Comparison of ENCODE assay signal across 10 mouse cellular contexts in genomic region chr7:4508062-4508738, GRCm38 (mm10). TPM values are rescaled to one million over a fixed set of nuclear protein-coding genes. Genes with fewer than 3 reads are reported as not detected.
DNase-seq lines count a peak whose midpoint lies in the region; ATAC-seq and TF ChIP-seq lines count a peak whose summit lies in the region.
"Had no signal": no experiment of that assay in that cellular context is flagged by ENCODE, and none has a peak within 500 bp of the region (broad histone marks: within the 10 kb centered on the region; RNA-seq: fewer than 3 reads in every experiment).

No protein-coding gene starts in this region.

- ATAC-seq in forebrain, postnatal 0 days, result no peak
- ATAC-seq in forebrain, embryonic 13.5 days, result no peak
- ATAC-seq in kidney, postnatal 0 days (replicated peaks; ENCODE audit: low FRiP score, low read depth), result no peak

- H3K27me3 ChIP-seq in forebrain, postnatal 0 days (ENCODE audit: insufficient read depth, low read length), result no peaks in the 10 kb centered on the region
- no peaks in the 10 kb centered on the region for H3K27me3 ChIP-seq in forebrain, embryonic 13.5 days
- no peaks in the 10 kb centered on the region for H3K27me3 ChIP-seq in kidney, postnatal 0 days (ENCODE audit: insufficient read depth, low read length)
- H3K27me3 ChIP-seq: liver, embryonic 15.5 days had no signal

- 78% methylated on average over 20 of the region's 32 CpGs for WGBS in forebrain, postnatal 0 days
- WGBS in forebrain, embryonic 13.5 days, result 71% methylated on average over 30 of the region's 32 CpGs
- 82% methylated on average over 17 of the region's 32 CpGs for WGBS in kidney, postnatal 0 days

- peak; percentile 47 for TF ChIP-seq CTCF in forebrain, postnatal 0 days (IDR thresholded peaks at IDR 0.05; ENCODE audit: low read depth)
- TF ChIP-seq CTCF in kidney, postnatal 0 days (IDR thresholded peaks at IDR 0.05; ENCODE audit: low read depth), result peak; percentile 39; the same call in 1 of the 2 replicates
- TF ChIP-seq CTCF in brain, embryonic 14.5 days (IDR thresholded peaks at IDR 0.05; ENCODE audit: borderline replicate concordance, extremely low read depth, insufficient read depth, insufficient read length), result peak; percentile 41; the same call in 1 of the 2 replicates

- H3K4me3 ChIP-seq in forebrain, postnatal 0 days (ENCODE audit: low read depth, low read length), result no peak overlapping the region
- H3K4me3 ChIP-seq in forebrain, embryonic 13.5 days, result no peak overlapping the region
- no peak overlapping the region for H3K4me3 ChIP-seq in kidney, postnatal 0 days (replicated peaks; ENCODE audit: low read depth, low read length)
- H3K4me3 ChIP-seq: liver, embryonic 15.5 days had no signal

- H3K9ac ChIP-seq in forebrain, postnatal 0 days, result no peak overlapping the region
- H3K9ac ChIP-seq in forebrain, embryonic 13.5 days, result no peak overlapping the region
- no peak overlapping the region for H3K9ac ChIP-seq in kidney, postnatal 0 days (ENCODE audit: low read depth, low read length)
- H3K9ac ChIP-seq: liver, embryonic 15.5 days had no signal

- no peaks in the 10 kb centered on the region for H3K9me3 ChIP-seq in forebrain, postnatal 0 days (ENCODE audit: low read length)
- no peaks in the 10 kb centered on the region for H3K9me3 ChIP-seq in forebrain, embryonic 13.5 days (replicated peaks)
- no peaks in the 10 kb centered on the region for H3K9me3 ChIP-seq in kidney, postnatal 0 days (replicated peaks; ENCODE audit: low read length)
- H3K9me3 ChIP-seq: liver, embryonic 15.5 days had no signal

- DNase-seq in forebrain, postnatal 0 days, result no peak
- DNase-seq in kidney, postnatal 0 days (ENCODE audit: low spot score), result no peak
- no peak for DNase-seq in kidney, postnatal 36 days
- DNase-seq in A20 (ENCODE audit: low read depth, low spot score), result peak; percentile 49
- no peak for DNase-seq in brain, embryonic 14.5 days (ENCODE audit: low read depth)
- DNase-seq in cerebellum, postnatal 4 days (ENCODE audit: low spot score in 2 of 2), result no peak
- DNase-seq in cerebellum, postnatal 14 days, result no peak
- DNase-seq: cerebellum, adult 18-20 months had no signal

- H3K4me1 ChIP-seq in forebrain, postnatal 0 days (ENCODE audit: insufficient read depth), result no peaks in the 10 kb centered on the region
- peaks cover 9% of the 10 kb centered on the region; the same call in 1 of the 2 replicates for H3K4me1 ChIP-seq in forebrain, embryonic 13.5 days
- H3K4me1 ChIP-seq in kidney, postnatal 0 days (replicated peaks; ENCODE audit: insufficient read depth, low read length), result no peaks in the 10 kb centered on the region

- no peaks in the 10 kb centered on the region for H3K36me3 ChIP-seq in forebrain, postnatal 0 days (ENCODE audit: insufficient read depth)
- H3K36me3 ChIP-seq in forebrain, embryonic 13.5 days (ENCODE audit: poor library complexity, severe bottlenecking), result no peaks in the 10 kb centered on the region
- no peaks in the 10 kb centered on the region for H3K36me3 ChIP-seq in kidney, postnatal 0 days (ENCODE audit: insufficient read depth, low read length)
- H3K36me3 ChIP-seq: liver, embryonic 15.5 days had no signal

- H3K4me2 ChIP-seq in forebrain, postnatal 0 days (ENCODE audit: low read depth), result no peak overlapping the region
- H3K4me2 ChIP-seq in forebrain, embryonic 13.5 days, result no peak overlapping the region
- H3K4me2 ChIP-seq in kidney, postnatal 0 days (ENCODE audit: low read length), result no peak overlapping the region
- H3K4me2 ChIP-seq: liver, embryonic 15.5 days had no signal

- H3K27ac ChIP-seq in forebrain, postnatal 0 days (ENCODE audit: low read depth, low read length), result no peak overlapping the region
- H3K27ac ChIP-seq in forebrain, embryonic 13.5 days, result no peak overlapping the region
- H3K27ac ChIP-seq in kidney, postnatal 0 days, result no peak overlapping the region
- H3K27ac ChIP-seq: liver, embryonic 15.5 days had no signal

- TF ChIP-seq POLR2A in brain, embryonic 14.5 days (IDR thresholded peaks at IDR 0.05; ENCODE audit: borderline replicate concordance, extremely low read depth, insufficient read depth, insufficient read length, poor library complexity, severe bottlenecking), result no peak

RNA-seq across cellular contexts. Expression of gene Ppp1r12c, which starts 6.7 kb away (rescaled TPM):
- total RNA-seq in forebrain, postnatal 0 days (2014; rRNA removed), result 94.2 and 100 TPM in 2 replicates
- 27.8 and 35.1 TPM in 2 replicates for polyA plus RNA-seq in forebrain, postnatal 0 days (2015; fragmentation: Nextera tagmentation; extraction: Ambion mirVana)
- polyA plus RNA-seq in forebrain, embryonic 13.5 days (2015; fragmentation: Nextera tagmentation; extraction: Ambion mirVana), result 33.8 and 36.8 TPM in 2 replicates
- polyA plus RNA-seq in kidney, postnatal 0 days (2015; fragmentation: Nextera tagmentation; extraction: Ambion mirVana), result 31.3 and 33.8 TPM in 2 replicates
- polyA plus RNA-seq in brain, embryonic 14.5 days (2012; rRNA removed), result 61.5 and 104 TPM in 2 replicates

RNA-seq across cellular contexts. Expression of gene Tnnt1, which starts 8.0 kb away (rescaled TPM):
- total RNA-seq in forebrain, postnatal 0 days (2014; rRNA removed), result 0.77 and 2.9 TPM in 2 replicates
- polyA plus RNA-seq in forebrain, postnatal 0 days (2015; fragmentation: Nextera tagmentation; extraction: Ambion mirVana), result 3.4 and 3.9 TPM in 2 replicates
- 3.9 and 5.7 TPM in 2 replicates for polyA plus RNA-seq in forebrain, embryonic 13.5 days (2015; fragmentation: Nextera tagmentation; extraction: Ambion mirVana)
- 10.8 and 15.2 TPM in 2 replicates for polyA plus RNA-seq in kidney, postnatal 0 days (2015; fragmentation: Nextera tagmentation; extraction: Ambion mirVana)
- 3.3 and 3.9 TPM in 2 replicates for polyA plus RNA-seq in brain, embryonic 14.5 days (2012; rRNA removed)

RNA-seq across cellular contexts. Expression of gene Tnni3, which starts 15.8 kb away (rescaled TPM):
- 0.62 and 3.6 TPM in 2 replicates for total RNA-seq in forebrain, postnatal 0 days (2014; rRNA removed)
- 0.89 and 1.2 TPM in 2 replicates for polyA plus RNA-seq in forebrain, postnatal 0 days (2015; fragmentation: Nextera tagmentation; extraction: Ambion mirVana)
- polyA plus RNA-seq in forebrain, embryonic 13.5 days (2015; fragmentation: Nextera tagmentation; extraction: Ambion mirVana), result 0.89 and 4.9 TPM in 2 replicates
- 5.6 and 6.3 TPM in 2 replicates for polyA plus RNA-seq in kidney, postnatal 0 days (2015; fragmentation: Nextera tagmentation; extraction: Ambion mirVana)
- polyA plus RNA-seq in brain, embryonic 14.5 days (2012; rRNA removed), result 4.2 and 4.3 TPM in 2 replicates

RNA-seq across cellular contexts. Expression of gene Dnaaf3, which starts 24.1 kb away (rescaled TPM):
- total RNA-seq in forebrain, postnatal 0 days (2014; rRNA removed), result 0.62 and 2.2 TPM in 2 replicates
- 1.3 and 2.0 TPM in 2 replicates for polyA plus RNA-seq in forebrain, postnatal 0 days (2015; fragmentation: Nextera tagmentation; extraction: Ambion mirVana)
- 1.4 and 2.0 TPM in 2 replicates for polyA plus RNA-seq in forebrain, embryonic 13.5 days (2015; fragmentation: Nextera tagmentation; extraction: Ambion mirVana)
- 2.0 and 2.5 TPM in 2 replicates for polyA plus RNA-seq in kidney, postnatal 0 days (2015; fragmentation: Nextera tagmentation; extraction: Ambion mirVana)
- polyA plus RNA-seq in brain, embryonic 14.5 days (2012; rRNA removed), result 5.9 and 6.4 TPM in 2 replicates

RNA-seq across cellular contexts. Expression of gene Syt5, which starts 39.1 kb away (rescaled TPM):
- 170 and 231 TPM in 2 replicates for total RNA-seq in forebrain, postnatal 0 days (2014; rRNA removed)
- polyA plus RNA-seq in forebrain, postnatal 0 days (2015; fragmentation: Nextera tagmentation; extraction: Ambion mirVana), result 301 and 305 TPM in 2 replicates
- 64.0 and 86.3 TPM in 2 replicates for polyA plus RNA-seq in forebrain, embryonic 13.5 days (2015; fragmentation: Nextera tagmentation; extraction: Ambion mirVana)
- 6.4 and 6.6 TPM in 2 replicates for polyA plus RNA-seq in kidney, postnatal 0 days (2015; fragmentation: Nextera tagmentation; extraction: Ambion mirVana)
- 103 and 105 TPM in 2 replicates for polyA plus RNA-seq in brain, embryonic 14.5 days (2012; rRNA removed)
